Mouse (Mus musculus): ENCODE measurements around the gene Uck2. TPM values are rescaled to one million over a fixed set of nuclear protein-coding genes. Genes with fewer than 3 reads are reported as not detected.

Uck2 gene
- 71.2 and 79.5 TPM in 2 replicates for total RNA-seq (2015)
- total RNA-seq (2017): 75.3 and 77.6 TPM in 2 replicates

DNA sequence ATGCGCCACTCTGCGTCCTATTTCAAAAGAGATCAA lies at the start of gene Uck2:
Gene Uck2, minus strand, starts transcription at position 1 of the 36 bp plus-strand sequence.
- no peak for ATAC-seq (ENCODE audit: poor library complexity, severe bottlenecking)

DNA sequence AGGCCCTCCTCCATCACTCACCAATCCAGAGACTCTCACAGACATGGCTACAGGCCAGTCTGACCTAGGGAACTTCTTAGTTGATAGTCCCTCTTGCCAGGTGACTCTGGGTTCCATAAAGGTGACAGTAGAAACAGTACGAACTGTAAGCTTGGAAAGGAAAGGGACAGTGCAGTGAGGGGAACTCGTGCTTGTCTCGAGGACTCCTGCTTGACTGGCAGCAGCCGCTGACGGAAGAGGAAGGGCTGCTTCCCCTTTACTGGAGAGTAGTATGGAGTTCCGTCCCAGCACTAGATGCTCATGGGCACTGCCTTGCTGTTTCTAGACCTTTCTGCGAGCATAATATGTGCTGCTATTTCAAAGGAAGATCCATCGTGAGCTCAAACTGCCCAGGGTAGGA lies 46.0 kb upstream of the Uck2 start:
- ATAC-seq (ENCODE audit: poor library complexity, severe bottlenecking): peak; percentile 99

DNA sequence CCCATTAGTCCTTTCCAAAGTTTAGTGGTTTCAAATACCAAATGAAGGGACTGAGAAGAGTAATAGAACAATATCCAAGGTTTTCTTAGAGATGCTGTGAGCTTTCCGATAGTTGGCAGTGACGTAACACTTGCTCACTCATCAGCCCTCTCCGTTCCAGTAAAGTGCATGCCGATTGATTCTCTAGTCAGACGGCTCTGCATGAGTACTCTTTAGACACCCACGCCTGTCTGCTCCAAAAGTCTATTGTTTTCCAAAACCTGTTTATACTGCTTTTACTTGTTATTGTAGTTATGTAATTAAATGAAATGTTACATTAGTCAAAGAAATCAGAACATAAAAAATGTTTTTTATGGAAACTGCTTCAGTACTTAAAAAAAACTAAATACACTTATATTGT lies 43.7 kb upstream of the Uck2 start:
- no peak for ATAC-seq (ENCODE audit: poor library complexity, severe bottlenecking)

GRCm38 (mm10) chr1:167321691-167322090 lies 36.6 kb upstream of the Uck2 start:
- no peak for ATAC-seq (ENCODE audit: poor library complexity, severe bottlenecking)

DNA sequence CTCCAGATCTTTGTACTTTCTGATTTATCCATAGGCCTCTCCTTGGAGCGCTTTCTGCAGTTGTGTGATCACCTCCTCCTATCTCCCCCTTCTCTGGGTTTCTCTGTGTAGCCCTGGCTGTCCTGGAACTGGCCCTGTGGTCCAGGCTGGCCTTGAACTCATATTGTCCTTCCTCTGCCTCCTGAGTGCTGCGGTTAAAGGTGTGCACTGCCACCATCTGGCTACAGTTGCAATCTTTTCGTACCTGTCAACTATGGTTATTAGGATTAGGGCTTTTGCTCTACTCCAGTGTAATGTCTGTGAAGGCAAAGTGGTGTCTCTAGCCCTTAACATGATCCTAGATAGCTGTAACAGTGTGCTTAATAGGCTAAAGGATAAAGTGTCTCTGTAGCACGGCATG lies 28.1 kb upstream of the Uck2 start:
- no peak for ATAC-seq (ENCODE audit: poor library complexity, severe bottlenecking)

- no peak for ATAC-seq (ENCODE audit: poor library complexity, severe bottlenecking)
Measured at GRCm38 (mm10) chr1:167312367-167312766, 27.2 kb upstream of the Uck2 start.

GRCm38 (mm10) chr1:167308261-167309054 lies 23.3 kb upstream of the Uck2 start, which contains the start of gene Tmco1:
TSS of gene Tmco1 (plus strand) at chr1:167308378.
- ATAC-seq (ENCODE audit: poor library complexity, severe bottlenecking): peak; percentile 93

DNA sequence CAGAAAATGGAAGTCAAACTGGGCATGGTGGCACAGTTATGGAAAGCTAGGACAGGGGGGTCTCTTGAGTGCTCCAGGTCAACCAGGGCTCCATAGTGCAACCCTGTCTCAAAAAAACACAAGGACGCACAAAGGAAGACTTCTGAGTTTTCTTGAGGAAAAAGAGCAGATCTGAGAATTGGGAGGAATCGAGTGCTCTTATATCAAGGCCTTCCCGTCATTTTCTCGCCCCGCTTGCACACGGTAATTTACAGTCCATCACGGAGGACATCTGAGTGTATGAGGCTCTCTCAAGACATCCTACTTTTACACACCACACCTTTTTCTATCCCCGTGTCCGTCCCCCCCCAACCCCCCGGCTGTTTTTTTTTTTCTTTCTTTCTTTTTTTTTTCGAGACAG lies 22.6 kb upstream of the Uck2 start:
- ATAC-seq (ENCODE audit: poor library complexity, severe bottlenecking): no peak

- ATAC-seq (ENCODE audit: poor library complexity, severe bottlenecking): peak; percentile 73
Measured at GRCm38 (mm10) chr1:167306451-167307240, 21.5 kb upstream of the Uck2 start.

GRCm38 (mm10) chr1:167305501-167306137 lies 20.5 kb upstream of the Uck2 start:
- no peak for ATAC-seq (ENCODE audit: poor library complexity, severe bottlenecking)

DNA sequence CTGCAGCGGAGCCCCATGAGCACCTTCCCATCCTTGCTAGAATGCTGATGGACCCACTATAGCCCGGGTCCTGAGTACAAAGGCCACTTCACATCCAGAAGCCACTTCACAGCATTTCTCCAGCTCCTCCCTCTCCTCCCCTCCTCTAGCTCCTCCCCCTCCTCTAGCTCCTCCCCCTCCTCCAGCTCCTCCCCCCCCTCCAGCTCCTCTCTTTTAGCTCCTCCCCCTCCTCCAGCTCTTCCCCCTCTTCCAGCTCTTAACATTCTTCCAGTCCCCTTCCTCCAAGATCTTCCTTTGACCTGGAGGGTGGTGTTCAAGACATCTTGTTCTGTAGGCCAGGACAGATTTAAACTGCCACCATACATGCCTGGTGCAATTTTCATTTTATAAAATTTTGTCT lies 15.0 kb upstream of the Uck2 start:
- ATAC-seq (ENCODE audit: poor library complexity, severe bottlenecking): no peak

- no peak for ATAC-seq (ENCODE audit: poor library complexity, severe bottlenecking)
Measured at GRCm38 (mm10) chr1:167295679-167296402, 10.7 kb upstream of the Uck2 start.

DNA sequence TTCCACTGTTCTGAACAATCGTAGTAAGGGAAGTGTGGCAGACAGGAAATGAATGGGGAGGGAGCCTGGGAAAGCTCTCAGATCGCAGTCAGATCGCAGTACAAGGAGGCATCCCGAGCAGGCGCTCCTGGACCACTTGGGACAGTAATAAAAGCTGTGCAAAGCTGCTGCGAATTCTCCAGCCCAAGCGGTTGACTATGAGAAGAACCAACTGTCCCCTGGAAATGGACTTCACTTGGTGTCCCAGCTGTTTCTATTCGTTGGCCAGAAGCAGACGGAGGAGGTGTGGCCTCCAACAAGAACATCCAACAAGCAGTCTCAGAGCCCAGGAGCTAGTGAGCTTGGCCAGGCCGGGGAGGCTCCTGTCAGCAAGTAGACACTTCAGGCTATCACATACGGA lies 7.3 kb upstream of the Uck2 start:
- ATAC-seq (ENCODE audit: poor library complexity, severe bottlenecking): no peak

DNA sequence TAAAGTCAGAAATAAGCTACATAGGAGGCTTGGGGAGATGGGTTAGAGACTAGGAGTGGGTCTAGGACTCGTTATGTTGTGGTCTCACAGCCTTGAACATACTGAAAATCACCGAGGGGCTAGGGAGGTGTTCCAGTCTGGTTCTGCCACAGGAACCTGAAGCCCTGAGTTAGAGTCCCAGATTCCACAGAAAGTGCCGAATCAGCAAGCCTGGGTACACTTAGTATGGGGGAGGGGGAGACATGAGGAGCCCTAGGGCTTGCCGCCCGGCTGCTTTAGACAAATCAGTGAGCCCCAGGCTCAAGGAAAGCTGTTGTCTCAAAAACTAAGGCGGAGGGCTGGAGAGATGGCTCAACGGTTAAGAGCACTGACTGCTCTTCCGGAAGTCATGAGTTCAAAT lies 6.5 kb upstream of the Uck2 start:
- no peak for ATAC-seq (ENCODE audit: poor library complexity, severe bottlenecking)

DNA sequence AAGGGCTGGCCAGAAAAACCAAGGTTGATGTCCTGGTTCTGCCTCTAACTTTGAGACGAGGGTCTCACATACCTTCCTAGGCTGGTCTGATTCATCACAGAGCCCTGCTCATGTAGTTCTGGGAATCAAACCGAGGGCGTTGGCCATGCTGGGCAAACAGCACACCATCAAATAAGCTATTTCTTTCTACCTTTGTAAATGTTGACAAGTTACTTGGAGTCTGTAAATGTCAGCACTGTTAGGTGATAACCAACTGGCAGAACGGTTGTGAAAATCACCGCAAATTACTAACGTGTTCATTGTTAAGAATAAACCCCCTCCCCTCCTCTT lies 5.1 kb upstream of the Uck2 start:
- no peak for ATAC-seq (ENCODE audit: poor library complexity, severe bottlenecking)

GRCm38 (mm10) chr1:167289567-167290262 lies 4.6 kb upstream of the Uck2 start:
- ATAC-seq (ENCODE audit: poor library complexity, severe bottlenecking): no peak

- ATAC-seq (ENCODE audit: poor library complexity, severe bottlenecking): peak; percentile 72
Measured at GRCm38 (mm10) chr1:167288665-167289538, 3.8 kb upstream of the Uck2 start.

DNA sequence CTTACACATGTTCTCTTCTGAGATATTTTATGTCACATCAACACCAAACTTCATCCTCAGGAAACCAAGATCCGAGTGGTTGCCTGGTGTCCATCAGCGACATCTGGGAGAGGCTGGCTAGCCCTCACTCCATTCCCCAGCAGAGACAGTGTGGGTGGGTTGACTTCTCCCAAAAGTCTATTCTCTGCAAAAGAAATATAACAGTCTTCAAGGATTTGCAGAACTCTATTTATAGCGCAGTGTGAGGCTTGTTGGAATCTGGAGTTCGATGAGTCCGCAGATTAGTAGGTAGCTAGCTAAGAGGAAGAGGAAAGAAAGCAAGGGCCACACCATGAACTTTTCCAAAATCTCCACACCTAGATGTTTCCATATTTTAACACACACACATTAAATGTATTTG lies 2.0 kb upstream of the Uck2 start:
- ATAC-seq (ENCODE audit: poor library complexity, severe bottlenecking): no peak

GRCm38 (mm10) chr1:167285356-167285755 lies 236 bp upstream of the Uck2 start:
- no peak for ATAC-seq (ENCODE audit: poor library complexity, severe bottlenecking)

DNA sequence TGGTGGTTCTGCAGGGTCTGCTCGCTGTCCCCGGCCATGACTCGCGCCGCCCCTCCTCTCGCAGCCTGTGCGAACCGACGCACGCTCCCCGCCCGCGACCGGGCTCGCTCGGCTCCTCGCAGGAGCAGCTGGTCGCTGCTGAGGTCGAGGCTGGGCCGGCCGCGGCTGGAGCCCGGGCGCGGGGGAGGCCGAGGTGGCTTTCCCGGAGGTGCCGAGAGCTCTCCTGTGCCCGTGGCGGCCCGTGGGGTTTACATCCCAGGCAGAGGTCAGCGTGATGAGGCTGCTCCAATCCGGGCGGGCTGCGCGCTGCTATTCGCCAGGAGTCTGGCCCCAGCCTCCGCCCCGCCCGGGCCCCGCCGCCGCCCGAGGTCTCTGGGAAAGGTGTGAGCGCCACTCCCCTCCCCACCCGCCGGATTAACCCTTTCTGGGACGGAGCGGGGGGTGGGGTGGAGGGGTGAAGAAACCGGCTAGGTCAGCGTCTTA lies 242 bp downstream of the Uck2 start:
- peak; percentile 49 for ATAC-seq (ENCODE audit: poor library complexity, severe bottlenecking)
